Mouse (Mus musculus): ENCODE measurements around the gene Cops7b. TPM values are rescaled to one million over a fixed set of nuclear protein-coding genes. Genes with fewer than 3 reads are reported as not detected.

Gene Cops7b
- total and polyA plus RNA-seq, 3 experiments: 36.0 to 64.8 TPM; not detected in 1

GRCm38 (mm10) chr1:86586992-86587391, 4.3 kb downstream of the Cops7b start (continued):
- no peak for TF ChIP-seq JUND (IDR thresholded peaks at IDR 0.05; ENCODE audit: low read depth, low read length)
- no peak for TF ChIP-seq CHD1 (IDR thresholded peaks at IDR 0.05; ENCODE audit: low read depth, low read length)

GRCm38 (mm10) chr1:86594539-86594938, 11.8 kb downstream of the Cops7b start:
- no peaks in the 10 kb centered on the region for H3K27me3 ChIP-seq (ENCODE audit: control insufficient read depth in 1 of 2, insufficient read depth in 2 of 2, low read length in 2 of 2)
- DNase-seq (ENCODE audit: low read depth, low spot score): no peak
- no peak overlapping the region for H3K4me3 ChIP-seq (ENCODE audit: control insufficient read depth in 1 of 2, insufficient read depth in 1 of 2, low read depth in 2 of 2, low read length in 2 of 2)
- H3K27ac ChIP-seq (ENCODE audit: control insufficient read depth, low read depth, low read length): no peak overlapping the region
- H3K4me1 ChIP-seq (ENCODE audit: control insufficient read depth in 1 of 2, insufficient read depth in 2 of 2, low read length in 2 of 2): no peaks in the 10 kb centered on the region
- no peak for TF ChIP-seq POLR2A (IDR thresholded peaks at IDR 0.05; ENCODE audit: control insufficient read depth in 1 of 2, insufficient read depth in 1 of 2, low read depth in 1 of 2, low read length in 2 of 2, poor library complexity in 1 of 2)
- no peak for TF ChIP-seq HCFC1 (IDR thresholded peaks at IDR 0.05; ENCODE audit: low read depth, low read length)
- no peak for TF ChIP-seq NRF1 (IDR thresholded peaks at IDR 0.05; ENCODE audit: insufficient read depth, low read depth, low read length, poor library complexity, severe bottlenecking)
- TF ChIP-seq TBP (IDR thresholded peaks at IDR 0.05; ENCODE audit: low read depth, low read length): no peak
- no peak for TF ChIP-seq MYB (IDR thresholded peaks at IDR 0.05; ENCODE audit: low read depth, low read length)
- no peak for TF ChIP-seq USF1 (IDR thresholded peaks at IDR 0.05; ENCODE audit: low read depth, low read length)
- no peak for TF ChIP-seq MYC (IDR thresholded peaks at IDR 0.05; ENCODE audit: low read depth, low read length)
- no peak for TF ChIP-seq KAT2A (conservative IDR thresholded peaks at IDR 0.05; ENCODE audit: low read depth, low read length)
- TF ChIP-seq GATA1 (IDR thresholded peaks at IDR 0.05; ENCODE audit: low read depth, low read length): no peak
- TF ChIP-seq CTCF (IDR thresholded peaks at IDR 0.05 in 2 of 3, conservative IDR thresholded peaks at IDR 0.05 in 1 of 3; ENCODE audit: control insufficient read depth in 1 of 3, insufficient read depth in 1 of 3, low read depth in 2 of 3, low read length in 3 of 3, poor library complexity in 1 of 3, severe bottlenecking in 1 of 3): no peak
- no peak for TF ChIP-seq TAL1 (IDR thresholded peaks at IDR 0.05; ENCODE audit: low read length)
- no peak for TF ChIP-seq EP300 (IDR thresholded peaks at IDR 0.05; ENCODE audit: low read depth in 1 of 2, low read length in 2 of 2)
- no peak for TF ChIP-seq MAZ (IDR thresholded peaks at IDR 0.05; ENCODE audit: low read depth, low read length)
- TF ChIP-seq SIN3A (IDR thresholded peaks at IDR 0.05; ENCODE audit: low read length): no peak
- no peak for TF ChIP-seq RAD21 (IDR thresholded peaks at IDR 0.05; ENCODE audit: low read depth, low read length)
- TF ChIP-seq TCF12 (IDR thresholded peaks at IDR 0.05; ENCODE audit: low read depth, low read length): no peak
- no peak overlapping the region for H3K9ac ChIP-seq (ENCODE audit: control insufficient read depth, low read depth, low read length, poor library complexity, severe bottlenecking)
- H3K9me3 ChIP-seq (replicated peaks; ENCODE audit: insufficient read depth, low read length): no peaks in the 10 kb centered on the region
- peaks cover 0 to 9% of the 10 kb centered on the region in 2 experiments; a peak in 2 of 4 replicates for H3K36me3 ChIP-seq (ENCODE audit: control insufficient read depth in 1 of 2, insufficient read depth in 2 of 2, low read length in 2 of 2)
- no peaks in the 10 kb centered on the region for H3K79me2 ChIP-seq (ENCODE audit: control insufficient read depth, insufficient read depth, low read length, poor library complexity)

- Histone ChIP-seq H3K9ac (ENCODE audit: control insufficient read depth, low read depth, low read length, poor library complexity, severe bottlenecking) (no peak overlapping the region), H3K27ac (ENCODE audit: control insufficient read depth, low read depth, low read length) (no peak overlapping the region), H3K79me2 (ENCODE audit: control insufficient read depth, insufficient read depth, low read length, poor library complexity) (no peaks in the 10 kb centered on the region), H3K27me3 (ENCODE audit: control insufficient read depth in 1 of 2, insufficient read depth in 2 of 2, low read length in 2 of 2) (no peaks in the 10 kb centered on the region), H3K4me3 (ENCODE audit: control insufficient read depth in 1 of 2, insufficient read depth in 1 of 2, low read depth in 2 of 2, low read length in 2 of 2) (no peak overlapping the region), H3K4me1 (ENCODE audit: control insufficient read depth in 1 of 2, insufficient read depth in 2 of 2, low read length in 2 of 2) (no peaks in the 10 kb centered on the region), H3K9me3 (replicated peaks; ENCODE audit: insufficient read depth, low read length) (no peaks in the 10 kb centered on the region), H3K36me3 (ENCODE audit: control insufficient read depth in 1 of 2, insufficient read depth in 2 of 2, low read length in 2 of 2) (peaks cover 0 to 9% of the 10 kb centered on the region in 2 experiments; a peak in 2 of 4 replicates)
- no peak for DNase-seq (ENCODE audit: low read depth, low spot score)
- no peak for TF ChIP-seq KAT2A (conservative IDR thresholded peaks at IDR 0.05; ENCODE audit: low read depth, low read length)
- TF ChIP-seq ZNF384 (IDR thresholded peaks at IDR 0.05; ENCODE audit: low read depth, low read length): no peak
- TF ChIP-seq RCOR1 (IDR thresholded peaks at IDR 0.05; ENCODE audit: low read depth, low read length): no peak
- no peak for TF ChIP-seq MEF2A (IDR thresholded peaks at IDR 0.05; ENCODE audit: extremely low read depth, insufficient replicate concordance, low read depth, low read length, poor library complexity, severe bottlenecking)
- no peak for TF ChIP-seq SMC3 (IDR thresholded peaks at IDR 0.05; ENCODE audit: low read depth, low read length)
- no peak for TF ChIP-seq RAD21 (IDR thresholded peaks at IDR 0.05; ENCODE audit: low read depth, low read length)
- TF ChIP-seq MYC (IDR thresholded peaks at IDR 0.05; ENCODE audit: low read depth, low read length): no peak
- TF ChIP-seq CHD2 (IDR thresholded peaks at IDR 0.05; ENCODE audit: low read length): no peak
- TF ChIP-seq SIN3A (IDR thresholded peaks at IDR 0.05; ENCODE audit: low read length): no peak
- TF ChIP-seq ELF1 (IDR thresholded peaks at IDR 0.05; ENCODE audit: low read depth, low read length): no peak
- no peak for TF ChIP-seq CTCF (IDR thresholded peaks at IDR 0.05 in 2 of 3, conservative IDR thresholded peaks at IDR 0.05 in 1 of 3; ENCODE audit: control insufficient read depth in 1 of 3, insufficient read depth in 1 of 3, low read depth in 2 of 3, low read length in 3 of 3, poor library complexity in 1 of 3, severe bottlenecking in 1 of 3)
- no peak for TF ChIP-seq TBP (IDR thresholded peaks at IDR 0.05; ENCODE audit: low read depth, low read length)
- no peak for TF ChIP-seq CHD1 (IDR thresholded peaks at IDR 0.05; ENCODE audit: low read depth, low read length)
- TF ChIP-seq E2F4 (IDR thresholded peaks at IDR 0.05; ENCODE audit: borderline replicate concordance, low read depth, low read length): no peak
- TF ChIP-seq MXI1 (IDR thresholded peaks at IDR 0.05; ENCODE audit: low read depth, low read length): no peak
Observed at GRCm38 (mm10) chr1:86595315-86595714, 12.6 kb downstream of the Cops7b start.
